Mouse (Mus musculus): ENCODE measurements at regions not wholly inside any gene's neighbourhood (a gene's known extent, or its start where the extent isn't known, plus 50 kb on each side); places are given as distances from the start of the nearest gene placed in this dataset.
A peak's percentile ranks its signal among the peaks of the same experiment; 100 is the strongest.

DNA sequence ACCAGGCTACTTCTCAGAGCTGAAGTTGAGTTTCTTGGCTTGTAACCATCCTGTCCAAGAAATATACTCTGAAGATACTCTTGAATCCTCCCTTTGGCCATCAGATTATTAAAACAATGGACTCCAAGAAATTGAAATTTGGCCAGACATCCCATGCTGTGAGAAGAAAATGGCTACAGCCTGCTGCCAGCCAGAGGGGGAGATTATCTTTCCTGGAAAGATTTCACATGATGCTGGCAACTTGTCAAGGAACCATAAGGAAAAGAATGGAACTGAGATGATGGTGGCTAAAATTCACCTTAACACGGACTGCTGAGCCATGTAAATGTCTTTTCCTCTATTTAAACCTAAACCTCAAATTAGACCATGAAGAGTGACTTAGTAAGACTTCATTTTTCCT lies 698.7 kb upstream of the Castor2 start:
- Histone ChIP-seq H3K4me1 (no peaks in the 10 kb centered on the region), H3K27ac (replicated peaks) (no peak overlapping the region), H3K9ac (replicated peaks) (no peak overlapping the region), H3K9me3 (no peaks in the 10 kb centered on the region), H3K27me3 (no peaks in the 10 kb centered on the region), H3K36me3 (no peaks in the 10 kb centered on the region), H3K4me3 (no peak overlapping the region), H3K4me2 (replicated peaks) (no peak overlapping the region)
- 84% methylated on average over 1 of the region's 1 CpGs for WGBS
- ATAC-seq (ENCODE audit: low FRiP score, low read depth): no peak

DNA sequence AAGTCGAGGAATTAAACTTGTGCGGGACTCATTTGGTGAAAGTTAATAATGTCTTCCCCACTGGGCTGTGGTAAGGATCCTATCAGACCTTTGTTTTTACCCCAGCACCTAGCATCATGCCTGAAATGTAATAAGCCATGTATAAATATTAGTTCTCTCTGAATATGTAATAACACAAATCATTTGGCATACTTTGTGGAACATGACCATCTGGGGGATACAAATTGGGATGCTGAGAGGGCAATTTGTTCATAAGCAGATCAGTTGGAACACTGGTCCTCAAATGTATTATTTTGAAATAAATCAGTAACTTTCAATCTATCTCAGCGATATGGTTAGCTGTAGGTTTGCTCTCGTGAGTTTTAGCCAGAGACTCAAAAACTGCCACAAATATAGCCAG lies 709.6 kb upstream of the Castor2 start:
- Histone ChIP-seq H3K9me3 (0 out of 2 replicates have a peak, but pooled peaks cover 3% of the 10 kb centered on the region), H3K4me2 (replicated peaks) (no peak overlapping the region), H3K36me3 (no peaks in the 10 kb centered on the region), H3K27me3 (no peaks in the 10 kb centered on the region), H3K9ac (replicated peaks) (no peak overlapping the region), H3K4me3 (no peak overlapping the region), H3K4me1 (peaks cover 16% of the 10 kb centered on the region), H3K27ac (replicated peaks) (no peak overlapping the region)
- no peak for ATAC-seq (ENCODE audit: low FRiP score, low read depth)
- 81% methylated on average over 4 of the region's 4 CpGs for WGBS

DNA sequence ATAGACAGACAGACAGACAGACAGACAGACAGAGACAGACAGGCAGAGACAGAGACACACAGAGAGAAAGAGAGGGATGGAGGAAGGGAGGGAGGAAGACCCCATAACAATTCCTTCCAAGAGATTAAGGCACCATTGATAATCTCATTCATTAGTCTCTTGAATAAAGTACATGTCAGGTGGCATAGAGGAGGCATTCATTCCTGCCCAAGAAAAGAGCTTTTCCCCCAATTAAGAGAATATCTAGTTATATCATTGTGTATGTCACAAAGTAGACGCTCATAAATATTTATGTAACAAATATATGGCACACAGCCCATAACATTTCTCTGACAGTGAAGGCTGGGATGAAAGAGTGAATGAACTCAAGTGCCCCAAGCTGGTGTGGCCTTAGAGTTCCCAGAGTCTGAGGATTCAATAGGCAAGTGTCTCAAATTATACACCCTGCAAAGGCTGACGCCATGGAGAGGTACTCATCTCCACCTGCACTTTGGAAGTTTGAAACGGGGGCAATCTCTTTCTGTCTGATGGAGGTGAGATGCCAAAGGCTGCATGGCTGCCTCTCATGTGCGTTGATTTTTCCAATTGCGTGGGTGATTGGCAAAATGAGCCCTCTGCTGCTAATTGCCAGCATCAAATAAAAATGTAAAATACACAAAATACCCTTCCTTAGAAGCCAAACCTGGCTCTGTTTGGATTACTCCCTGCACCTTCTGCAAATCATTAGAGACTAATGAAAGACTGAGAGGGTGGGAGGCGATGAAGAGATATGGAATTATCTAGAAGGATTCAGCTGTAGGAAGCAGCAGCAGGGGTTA lies 710.3 kb upstream of the Castor2 start:
- 70% methylated on average over 6 of the region's 6 CpGs for WGBS
- Histone ChIP-seq H3K27ac (replicated peaks) (no peak overlapping the region), H3K4me1 (peaks cover 18% of the 10 kb centered on the region), H3K9ac (replicated peaks) (no peak overlapping the region), H3K4me3 (no peak overlapping the region), H3K27me3 (no peaks in the 10 kb centered on the region), H3K4me2 (replicated peaks) (no peak overlapping the region), H3K9me3 (0 out of 2 replicates have a peak, but pooled peaks cover 3% of the 10 kb centered on the region), H3K36me3 (no peaks in the 10 kb centered on the region)
- ATAC-seq (ENCODE audit: low FRiP score, low read depth): peak; percentile 44; the same call in 1 of the 2 replicates

DNA sequence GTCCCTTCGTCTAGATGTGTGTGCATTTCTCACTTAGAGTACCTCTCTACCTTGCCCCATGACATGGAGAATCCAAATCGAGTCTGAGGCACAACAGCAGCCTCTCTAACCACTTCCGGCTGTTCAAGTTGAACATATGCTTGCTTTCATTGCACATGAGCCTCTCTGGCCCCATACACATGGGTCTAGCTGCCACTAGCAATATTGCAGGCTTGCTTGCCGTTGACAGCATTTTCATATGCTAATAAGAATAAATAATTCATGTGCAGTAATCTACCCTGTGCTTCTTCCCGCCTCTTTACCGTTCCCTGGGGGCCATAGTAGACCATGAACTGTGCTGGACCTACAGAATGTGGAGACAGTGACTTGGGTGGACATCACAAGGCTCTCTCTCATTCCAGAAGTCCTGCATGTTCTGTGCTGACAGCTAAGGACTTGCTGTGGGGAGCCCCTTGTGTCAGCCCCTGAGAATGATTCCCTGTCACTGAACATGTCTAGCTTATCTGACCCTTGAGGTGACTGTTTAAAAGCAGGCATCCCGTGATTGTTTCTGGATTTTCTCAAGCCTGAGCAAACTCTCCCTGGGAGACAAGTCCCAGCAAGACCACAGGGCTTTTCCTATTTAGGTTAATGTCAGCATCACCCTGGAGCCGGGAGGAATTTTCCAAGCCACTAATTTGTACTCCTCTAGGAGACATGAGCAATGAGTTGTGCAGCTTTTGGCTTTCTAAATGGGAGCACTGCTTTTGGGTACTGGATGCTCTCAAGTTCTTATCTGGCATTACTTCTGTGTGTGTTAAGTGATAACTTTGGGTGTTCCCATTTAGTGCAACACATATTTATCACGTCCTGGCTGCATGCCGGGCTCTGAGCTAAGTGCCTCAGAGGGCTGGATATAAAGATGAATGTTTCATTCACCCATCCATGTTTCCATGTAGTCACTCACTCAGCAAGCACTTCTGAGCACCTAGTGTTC lies 713.8 kb upstream of the Castor2 start:
- Histone ChIP-seq H3K27ac (replicated peaks) (no peak overlapping the region), H3K9me3 (no peaks in the 10 kb centered on the region), H3K4me1 (peaks cover 18% of the 10 kb centered on the region), H3K4me3 (no peak overlapping the region), H3K36me3 (no peaks in the 10 kb centered on the region), H3K4me2 (replicated peaks) (no peak overlapping the region), H3K27me3 (no peaks in the 10 kb centered on the region), H3K9ac (replicated peaks) (no peak overlapping the region)
- peak; percentile 63; the same call in 1 of the 2 replicates for ATAC-seq (ENCODE audit: low FRiP score, low read depth)
- 48% methylated on average over 10 of the region's 10 CpGs for WGBS

DNA sequence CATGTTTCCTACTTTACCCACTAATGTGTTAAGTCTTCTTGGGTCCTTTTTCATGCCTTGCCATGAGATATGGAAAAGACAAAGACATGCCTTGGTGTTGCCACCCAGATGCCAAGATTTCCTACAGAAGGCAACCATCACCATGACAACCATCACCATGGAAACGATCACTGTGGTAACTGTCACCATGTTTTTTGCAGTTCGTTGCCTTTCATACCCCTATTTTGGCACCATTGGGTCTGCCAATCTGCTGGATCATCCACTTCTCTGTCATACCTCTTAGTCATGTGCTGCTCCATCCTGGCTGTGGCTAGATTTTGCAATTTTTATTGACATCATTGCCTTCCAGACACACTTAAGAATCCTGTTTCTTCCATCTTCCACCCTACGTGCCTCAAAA lies 733.7 kb upstream of the Castor2 start:
- peaks cover 4% of the 10 kb centered on the region for H3K4me1 ChIP-seq
- H3K36me3 ChIP-seq: no peaks in the 10 kb centered on the region
- no peak overlapping the region for H3K4me3 ChIP-seq
- no peaks in the 10 kb centered on the region for H3K9me3 ChIP-seq
- ATAC-seq (ENCODE audit: low FRiP score, low read depth): no peak
- no peak overlapping the region for H3K9ac ChIP-seq (replicated peaks)
- WGBS: 64% methylated on average over 3 of the region's 3 CpGs
- H3K27me3 ChIP-seq: no peaks in the 10 kb centered on the region
- no peak overlapping the region for H3K27ac ChIP-seq (replicated peaks)
- H3K4me2 ChIP-seq (replicated peaks): no peak overlapping the region

DNA sequence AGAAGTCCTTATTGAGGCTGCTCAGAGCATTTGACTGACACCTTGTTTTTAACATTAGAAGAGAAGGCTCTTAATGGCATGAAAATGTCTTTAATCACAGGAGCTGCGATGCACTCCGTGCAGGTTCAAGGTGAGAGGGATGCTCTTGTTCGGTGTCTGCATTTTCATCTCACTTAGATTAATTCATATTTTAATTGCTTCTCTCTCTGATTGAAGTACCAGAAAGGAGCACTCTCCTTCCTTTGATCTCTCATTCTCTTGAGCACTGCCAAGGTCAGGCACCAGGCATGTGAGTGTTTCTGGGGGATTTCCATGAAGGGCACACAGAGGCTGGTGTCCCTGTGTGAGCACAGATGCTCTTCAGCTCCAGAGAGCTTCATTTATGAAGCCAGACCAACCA lies 752.0 kb upstream of the Castor2 start:
- H3K27ac ChIP-seq (replicated peaks): no peak overlapping the region
- no peak overlapping the region for H3K4me3 ChIP-seq
- 84% methylated on average over 3 of the region's 3 CpGs for WGBS
- H3K27me3 ChIP-seq: no peaks in the 10 kb centered on the region
- no peak overlapping the region for H3K4me2 ChIP-seq (replicated peaks)
- no peak for ATAC-seq (ENCODE audit: low FRiP score, low read depth)
- no peaks in the 10 kb centered on the region for H3K36me3 ChIP-seq
- H3K4me1 ChIP-seq: no peaks in the 10 kb centered on the region
- no peaks in the 10 kb centered on the region for H3K9me3 ChIP-seq
- H3K9ac ChIP-seq (replicated peaks): no peak overlapping the region

DNA sequence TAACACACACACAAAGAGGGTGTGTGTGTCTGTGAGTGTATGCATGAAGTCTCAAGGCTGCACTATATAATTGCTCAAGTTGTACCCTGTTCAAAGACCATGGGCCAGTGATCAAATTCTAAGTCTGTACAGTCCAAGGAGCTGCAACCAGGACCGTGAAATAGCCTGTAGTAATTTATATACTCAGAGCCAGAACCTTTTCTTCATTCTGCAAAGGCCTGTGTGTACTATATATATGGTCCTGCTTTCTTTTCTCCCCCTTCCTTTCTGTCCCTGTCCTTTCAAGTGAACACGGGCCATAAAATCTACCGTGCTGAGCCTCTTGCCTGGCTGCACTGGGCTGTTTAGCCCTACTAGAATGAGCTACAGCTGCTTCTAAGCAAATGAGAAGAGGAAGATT lies 757.5 kb upstream of the Castor2 start:
- no peaks in the 10 kb centered on the region for H3K4me1 ChIP-seq
- ATAC-seq (ENCODE audit: low FRiP score, low read depth): no peak
- WGBS: 84% methylated on average over 3 of the region's 3 CpGs
- H3K4me3 ChIP-seq: no peak overlapping the region
- no peak overlapping the region for H3K27ac ChIP-seq (replicated peaks)
- no peaks in the 10 kb centered on the region for H3K9me3 ChIP-seq
- H3K36me3 ChIP-seq: no peaks in the 10 kb centered on the region
- no peak overlapping the region for H3K9ac ChIP-seq (replicated peaks)
- no peaks in the 10 kb centered on the region for H3K27me3 ChIP-seq
- H3K4me2 ChIP-seq (replicated peaks): no peak overlapping the region

DNA sequence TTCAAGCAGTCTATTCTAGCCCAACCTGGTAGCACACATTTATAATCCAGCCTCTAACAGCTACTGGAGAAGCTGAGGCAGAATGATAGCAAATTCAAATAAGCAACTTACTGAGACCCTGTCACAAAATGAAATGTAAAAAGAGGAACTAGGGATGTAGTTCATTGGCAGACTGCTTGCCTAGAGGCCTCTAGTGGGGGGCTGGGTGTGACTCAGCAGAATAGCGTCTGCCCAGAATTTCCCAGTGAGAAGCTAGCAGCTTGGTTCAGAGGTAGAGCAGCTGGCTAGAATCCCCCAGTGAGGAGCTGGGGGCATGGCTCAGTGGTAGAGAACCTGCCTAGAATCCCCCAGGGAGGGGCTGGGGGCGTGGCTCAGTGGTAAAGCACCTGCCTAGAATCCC lies 777.5 kb upstream of the Auts2 start:
- H3K9me3 ChIP-seq: no peaks in the 10 kb centered on the region
- no peak overlapping the region for H3K4me2 ChIP-seq (replicated peaks)
- WGBS: 86% methylated on average over 2 of the region's 2 CpGs
- no peak overlapping the region for H3K27ac ChIP-seq (replicated peaks)
- H3K4me3 ChIP-seq: no peak overlapping the region
- ATAC-seq (ENCODE audit: low FRiP score, low read depth): no peak
- no peaks in the 10 kb centered on the region for H3K27me3 ChIP-seq
- H3K9ac ChIP-seq (replicated peaks): no peak overlapping the region
- no peaks in the 10 kb centered on the region for H3K36me3 ChIP-seq
- H3K4me1 ChIP-seq: no peaks in the 10 kb centered on the region

DNA sequence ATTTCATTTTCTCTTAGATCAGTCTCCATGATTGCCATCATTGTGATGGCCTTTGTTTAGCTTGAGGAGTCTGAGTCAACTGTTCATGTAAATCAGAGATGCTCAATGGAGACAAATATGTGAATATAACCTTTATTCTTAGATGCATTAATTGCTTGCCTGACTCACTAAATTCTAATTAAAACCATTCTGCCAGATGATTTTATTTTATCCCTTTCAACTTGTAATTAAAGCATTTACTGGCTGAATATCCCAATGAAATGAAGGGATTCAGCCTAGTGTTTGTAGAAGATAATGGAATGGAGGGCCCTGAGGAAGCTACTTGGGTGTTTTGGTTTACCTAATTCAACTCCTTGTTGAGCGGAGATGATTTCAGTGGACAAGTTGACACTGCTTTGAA lies 777.1 kb upstream of the Auts2 start:
- Histone ChIP-seq H3K27ac (replicated peaks) (no peak overlapping the region), H3K36me3 (no peaks in the 10 kb centered on the region), H3K9me3 (no peaks in the 10 kb centered on the region), H3K9ac (replicated peaks) (no peak overlapping the region), H3K27me3 (no peaks in the 10 kb centered on the region), H3K4me3 (no peak overlapping the region), H3K4me2 (replicated peaks) (no peak overlapping the region), H3K4me1 (no peaks in the 10 kb centered on the region)
- 84% methylated on average over 1 of the region's 1 CpGs for WGBS
- no peak for ATAC-seq (ENCODE audit: low FRiP score, low read depth)

DNA sequence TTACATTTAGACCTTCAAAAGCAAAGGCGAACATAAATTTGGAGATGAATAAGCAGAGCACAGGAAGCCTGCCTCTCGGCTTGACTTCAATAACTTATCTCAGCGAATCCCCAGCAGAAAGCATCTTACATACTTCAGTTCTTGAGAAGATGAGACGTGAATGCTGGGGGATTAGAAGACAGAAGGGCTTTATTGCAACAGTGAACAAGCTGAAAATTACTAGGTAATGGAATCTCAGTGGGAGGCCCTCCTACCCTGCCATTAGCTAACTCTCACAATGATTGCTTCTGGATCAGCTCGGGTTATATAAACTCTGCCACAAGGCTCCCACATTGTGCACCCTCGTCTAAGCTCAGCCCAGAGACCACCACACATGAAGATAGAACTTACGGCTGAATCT lies 770.9 kb upstream of the Auts2 start:
- H3K9me3 ChIP-seq: no peaks in the 10 kb centered on the region
- H3K36me3 ChIP-seq: no peaks in the 10 kb centered on the region
- H3K9ac ChIP-seq (replicated peaks): no peak overlapping the region
- no peaks in the 10 kb centered on the region; the same call in 1 of the 2 replicates for H3K27me3 ChIP-seq
- H3K4me2 ChIP-seq (replicated peaks): no peak overlapping the region
- H3K4me3 ChIP-seq: no peak overlapping the region
- 47% methylated on average over 7 of the region's 7 CpGs for WGBS
- ATAC-seq (ENCODE audit: low FRiP score, low read depth): no peak
- H3K27ac ChIP-seq (replicated peaks): no peak overlapping the region
- H3K4me1 ChIP-seq: peaks cover 19% of the 10 kb centered on the region

DNA sequence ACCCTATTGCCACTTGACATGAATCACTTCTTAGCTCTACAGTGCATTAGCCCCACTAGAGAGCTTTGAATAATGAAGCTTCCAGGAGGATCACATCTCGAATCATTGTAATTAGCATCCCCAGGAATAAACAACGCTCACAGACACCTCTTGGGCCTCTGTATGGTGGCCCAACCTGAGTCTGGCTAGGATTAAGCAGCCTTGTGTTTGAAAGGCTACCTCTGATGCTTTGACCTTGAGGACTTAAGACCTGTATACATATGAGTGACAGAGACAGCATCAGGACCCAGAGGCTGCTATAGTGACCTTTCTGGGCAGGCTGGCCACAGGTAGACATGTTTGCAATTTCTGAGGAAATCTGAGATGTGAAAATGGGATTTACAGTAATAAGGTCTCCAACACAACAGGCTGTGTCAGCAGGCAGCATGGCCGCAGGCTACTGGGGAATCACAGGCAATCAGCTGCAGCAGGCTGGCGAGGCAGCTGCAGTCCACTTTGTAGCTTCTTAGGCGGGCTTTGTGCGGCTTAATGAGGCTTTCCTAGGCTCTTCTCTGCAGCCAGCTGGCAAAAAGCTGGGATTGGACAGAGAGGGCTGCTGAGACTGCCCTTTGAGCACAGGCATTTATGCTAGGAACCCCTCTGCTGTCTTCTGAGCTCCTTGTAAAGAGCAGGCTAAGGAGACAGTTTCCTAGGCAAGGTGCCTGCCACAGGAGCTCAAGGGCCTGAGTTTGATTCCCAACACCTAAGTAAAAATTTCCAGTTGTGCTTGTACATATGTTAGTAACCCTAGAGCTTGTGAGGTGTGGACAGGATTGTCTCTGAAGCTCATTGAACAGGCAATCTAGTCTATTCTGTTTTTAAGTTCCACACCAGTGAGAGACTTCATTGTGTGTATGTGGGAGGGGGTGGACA lies 768.1 kb upstream of the Auts2 start:
- H3K27ac ChIP-seq (replicated peaks): peak overlapping the region; percentile 69
- H3K4me3 ChIP-seq: no peak overlapping the region
- H3K9me3 ChIP-seq: no peaks in the 10 kb centered on the region
- H3K4me1 ChIP-seq: peaks cover 19% of the 10 kb centered on the region
- H3K27me3 ChIP-seq: no peaks in the 10 kb centered on the region; the same call in 1 of the 2 replicates
- WGBS: 21% methylated on average over 6 of the region's 6 CpGs
- no peak overlapping the region for H3K9ac ChIP-seq (replicated peaks)
- H3K36me3 ChIP-seq: no peaks in the 10 kb centered on the region
- ATAC-seq (ENCODE audit: low FRiP score, low read depth): peak; percentile 77
- no peak overlapping the region for H3K4me2 ChIP-seq (replicated peaks)

Measured in midbrain, embryonic 12.5 days (tissue).